8 mouse cellular contexts compared by ENCODE assay signal in the genomic region with DNA sequence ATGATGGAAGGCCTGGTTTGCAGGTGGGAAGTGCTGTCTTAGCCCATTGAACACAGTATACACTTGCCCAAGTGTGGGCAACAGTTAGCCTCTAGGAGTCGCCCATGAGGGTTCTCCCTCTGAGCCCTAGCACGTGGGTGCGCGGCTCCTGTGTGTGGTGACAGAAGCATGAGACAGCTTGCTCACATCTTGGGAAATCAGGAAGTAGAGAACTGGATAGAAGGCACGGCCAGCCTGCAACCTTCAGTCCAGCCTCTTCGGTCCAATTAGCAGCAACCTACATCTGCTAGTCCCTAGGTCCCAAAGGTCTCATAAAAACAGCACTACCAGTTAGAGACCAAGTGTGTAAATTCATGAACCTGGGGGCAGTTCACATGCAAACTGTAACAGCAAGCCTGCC. TPM values are rescaled to one million over a fixed set of nuclear protein-coding genes. Genes with fewer than 3 reads are reported as not detected.
DNase-seq lines count a peak whose midpoint lies in the region; ATAC-seq lines count a peak whose summit lies in the region.
"Had no signal": no experiment of that assay in that cellular context is flagged by ENCODE, and none has a peak within 500 bp of the region (broad histone marks: within the 10 kb centered on the region; RNA-seq: fewer than 3 reads in every experiment).

No protein-coding gene starts in this region.

- H3K4me1 ChIP-seq in liver, embryonic 11.5 days (replicated peaks; ENCODE audit: control insufficient read depth, insufficient read depth, low read length) = peaks cover 6% of the 10 kb centered on the region
- H3K4me1 ChIP-seq in liver, embryonic 16.5 days (ENCODE audit: control insufficient read depth, low read depth, low read length) = peaks cover 7% of the 10 kb centered on the region

- H3K36me3 ChIP-seq in liver, embryonic 11.5 days (ENCODE audit: control insufficient read depth, insufficient read depth, low read length) = no peaks in the 10 kb centered on the region
- no peaks in the 10 kb centered on the region for H3K36me3 ChIP-seq in liver, embryonic 16.5 days (ENCODE audit: control insufficient read depth, insufficient read depth)
- no peaks in the 10 kb centered on the region for H3K36me3 ChIP-seq in splenic B cell, adult 2 months (ENCODE audit: control insufficient read depth, insufficient read depth, low read length, poor library complexity, severe bottlenecking)
- H3K36me3 ChIP-seq: lung, embryonic 15.5 days had no signal

- H3K9ac ChIP-seq in liver, embryonic 11.5 days (ENCODE audit: low read depth, low read length) = no peak overlapping the region
- H3K9ac ChIP-seq in liver, embryonic 16.5 days (ENCODE audit: low read depth, low read length) = no peak overlapping the region
- H3K9ac ChIP-seq: lung, embryonic 15.5 days had no signal

- no peaks in the 10 kb centered on the region for H3K27me3 ChIP-seq in liver, embryonic 11.5 days (replicated peaks; ENCODE audit: control insufficient read depth, insufficient read depth, low read length)
- no peaks in the 10 kb centered on the region for H3K27me3 ChIP-seq in liver, embryonic 16.5 days (ENCODE audit: control insufficient read depth, insufficient read depth, low read depth, low read length)
- H3K27me3 ChIP-seq in splenic B cell, adult 2 months (ENCODE audit: control insufficient read depth, insufficient read depth, low read length, poor library complexity, severe bottlenecking) = no peaks in the 10 kb centered on the region
- H3K27me3 ChIP-seq: lung, embryonic 15.5 days had no signal

- no peak overlapping the region for H3K4me3 ChIP-seq in liver, embryonic 11.5 days (ENCODE audit: low read depth, low read length)
- no peak overlapping the region for H3K4me3 ChIP-seq in liver, embryonic 16.5 days (ENCODE audit: low read depth, low read length)
- H3K4me3 ChIP-seq: lung, embryonic 15.5 days had no signal

- no peaks in the 10 kb centered on the region for H3K9me3 ChIP-seq in liver, embryonic 11.5 days (ENCODE audit: control insufficient read depth, low read length)
- H3K9me3 ChIP-seq in liver, embryonic 16.5 days (replicated peaks; ENCODE audit: control insufficient read depth, low read length) = no peaks in the 10 kb centered on the region
- H3K9me3 ChIP-seq: lung, embryonic 15.5 days had no signal

- DNase-seq in liver = peak; percentile 30
- no peak for DNase-seq in liver, embryonic 11.5 days (ENCODE audit: low spot score)
- peak; percentile 35 for DNase-seq in brain, adult 2 months (ENCODE audit: low read depth, low spot score)
- DNase-seq in splenic B cell, adult 2 months (ENCODE audit: low read depth, low spot score) = peak; percentile 30
- no peak for DNase-seq in urinary bladder, adult 2 months (ENCODE audit: low spot score)
- no peak for DNase-seq in left cerebral cortex, adult 8-10 months (ENCODE audit: low spot score in 2 of 2)

- no peak for ATAC-seq in liver, embryonic 11.5 days (replicated peaks; ENCODE audit: low FRiP score)
- ATAC-seq in liver, embryonic 16.5 days (ENCODE audit: low read depth) = peak; percentile 31

- no peak overlapping the region for H3K27ac ChIP-seq in liver, embryonic 11.5 days (ENCODE audit: low read depth, low read length)
- no peak overlapping the region for H3K27ac ChIP-seq in liver, embryonic 16.5 days (ENCODE audit: low read length)

- 55% methylated on average over 6 of the region's 6 CpGs for WGBS in liver, embryonic 11.5 days
- 32% methylated on average over 6 of the region's 6 CpGs for WGBS in liver, embryonic 16.5 days (ENCODE audit: insufficient replicate concordance)

- H3K4me2 ChIP-seq in liver, embryonic 11.5 days = no peak overlapping the region
- no peak overlapping the region for H3K4me2 ChIP-seq in liver, embryonic 16.5 days (ENCODE audit: low read depth, low read length)
- H3K4me2 ChIP-seq: lung, embryonic 15.5 days had no signal

RNA-seq across cellular contexts. Expression of gene Tomm20, which starts 36.8 kb away (rescaled TPM):
- 359 and 372 TPM in 2 replicates for polyA plus RNA-seq in liver, embryonic 11.5 days (2014; fragmentation: Nextera tagmentation; extraction: Ambion mirVana)
- 85.0 and 96.8 TPM in 2 replicates for polyA plus RNA-seq in liver, embryonic 16.5 days (2015; fragmentation: Nextera tagmentation; extraction: Ambion mirVana)
- polyA plus RNA-seq in urinary bladder, adult 2 months (2012; rRNA removed) = 62.4 and 118 TPM in 2 replicates
- total RNA-seq in left cerebral cortex, adult 8-10 months (2022) = 100 to 1,000 TPM; 212 to 221 (median 217) TPM

Comparison
In these comparisons a context has a peak if more than half of its experiments do, and no peak if none do; other contexts are left out.
1. DNase-seq: peak in liver (single experiment), brain, adult 2 months (single experiment) and splenic B cell, adult 2 months (single experiment); none in liver, embryonic 11.5 days (single experiment), urinary bladder, adult 2 months (single experiment) and left cerebral cortex, adult 8-10 months (0 of 2).